Mouse (Mus musculus) gastrocnemius, postnatal 4 days (tissue): Measurements from ENCODE around the gene Mtx1. TPM values are rescaled to one million over a fixed set of nuclear protein-coding genes. Genes with fewer than 3 reads are reported as not detected.
"Not testable (repeated sequence)": the region's sequence is repeated elsewhere in the genome, so short reads cannot be mapped to it uniquely, and the experiment has no call there.

ENCODE experiments used
- DNase-seq, 2 experiments: peaks; one replicate each; pipeline ENCODE4 v3.0.0; 2021 to 2022; ENCODE audit warnings: low spot score in 2 of 2, mixed read lengths in 2 of 2
- total RNA-seq, 2 experiments: library from RNA; stranded (reverse); gene quantifications; 2 replicates each; pipeline ENCODE4 v1.2.3; 2021

Mtx1 gene
- total RNA-seq, 2 experiments from 2014 or later, result 80.7 to 95.1 TPM

DNA sequence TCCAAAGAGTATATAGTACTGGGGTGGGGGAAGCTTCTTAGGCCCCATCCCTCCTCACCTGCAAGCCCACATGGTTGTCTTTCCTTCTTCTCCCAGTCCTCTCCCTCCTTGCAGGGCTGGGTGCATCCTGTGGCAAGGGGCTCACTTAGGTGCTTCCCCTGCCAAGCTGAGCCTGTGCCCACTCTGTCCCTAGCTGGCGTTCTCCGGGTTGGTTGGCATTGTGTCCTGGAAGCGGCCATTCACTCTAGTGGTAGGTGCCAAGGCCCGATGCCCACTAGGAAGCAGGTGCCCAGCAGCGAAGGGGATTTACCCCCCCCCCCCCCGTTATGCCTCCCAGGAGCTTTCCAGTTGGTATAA is 43.0 kb downstream of the Mtx1 start:
- no peak for DNase-seq

DNA sequence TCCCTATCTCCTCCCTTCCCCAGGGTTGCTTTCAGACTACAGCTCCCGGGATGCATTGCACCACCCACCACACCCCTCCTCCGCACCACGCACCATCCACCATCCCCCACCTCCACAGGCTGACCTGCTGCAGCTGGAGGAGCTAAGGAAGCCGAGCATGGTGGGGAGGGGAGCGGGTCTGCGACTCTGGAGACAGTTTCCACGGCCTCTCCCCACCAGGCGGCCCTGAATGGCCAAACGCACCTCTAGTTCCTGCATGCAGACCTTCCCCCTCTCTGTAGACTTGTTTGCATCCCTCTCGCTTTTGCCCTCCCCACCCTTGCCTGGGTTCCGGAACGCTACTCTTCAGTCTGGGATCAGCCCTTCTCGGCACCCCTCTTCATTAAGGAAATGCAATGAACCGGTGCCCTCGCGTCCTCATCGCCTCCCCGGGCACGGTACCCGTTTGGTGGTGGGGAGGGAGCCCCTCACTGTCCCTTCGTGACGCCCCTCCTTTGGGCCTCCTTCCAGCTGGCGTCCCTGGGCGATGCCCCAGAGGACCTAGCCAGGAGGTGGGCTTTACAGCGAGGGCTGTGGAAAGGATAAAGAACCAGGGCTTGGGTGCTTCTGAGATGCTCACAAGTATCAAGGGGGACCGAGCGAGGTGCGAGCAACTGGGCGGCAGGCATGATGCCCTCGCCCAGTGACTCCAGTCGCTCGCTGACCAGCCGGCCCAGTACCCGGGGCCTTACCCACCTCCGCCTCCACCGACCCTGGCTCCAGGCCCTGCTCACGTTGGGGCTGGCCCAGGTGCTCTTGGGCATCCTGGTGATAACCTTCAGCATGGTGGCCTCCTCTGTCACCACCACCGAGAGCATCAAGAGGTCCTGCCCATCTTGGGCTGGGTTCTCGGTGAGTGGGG is 43.6 kb downstream of the Mtx1 start, which contains the start of gene Fam189b:
TSS of gene Fam189b (plus strand) at position 86 of the 901 bp plus-strand sequence.
- DNase-seq, result peak; percentile 72 to 85

DNA sequence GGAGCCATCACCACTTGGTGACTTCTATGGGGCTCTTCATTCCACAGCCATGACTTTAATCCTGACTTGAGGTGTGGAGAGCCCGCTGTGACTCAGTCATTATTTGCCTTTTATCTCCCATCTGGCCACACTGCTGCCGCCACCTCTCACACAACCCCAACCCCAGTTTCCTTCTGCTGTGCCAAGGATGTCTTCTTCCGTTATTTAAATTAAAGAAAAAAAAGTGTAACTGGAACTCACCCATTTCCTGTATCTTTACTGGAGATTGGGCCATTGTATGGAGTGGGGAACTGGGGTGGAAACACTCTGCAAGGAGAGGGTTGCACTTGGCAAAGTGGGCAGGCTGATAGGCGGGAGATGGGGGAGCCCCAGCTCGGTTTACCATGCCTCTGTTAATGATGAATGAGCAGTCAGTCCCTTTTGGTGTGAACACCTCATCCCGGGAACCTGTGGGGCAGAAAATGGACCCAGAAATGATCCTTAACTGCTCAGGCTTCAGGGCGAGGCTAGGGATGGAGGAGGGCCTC is 44.3 kb downstream of the Mtx1 start:
- DNase-seq, result no peak

DNA sequence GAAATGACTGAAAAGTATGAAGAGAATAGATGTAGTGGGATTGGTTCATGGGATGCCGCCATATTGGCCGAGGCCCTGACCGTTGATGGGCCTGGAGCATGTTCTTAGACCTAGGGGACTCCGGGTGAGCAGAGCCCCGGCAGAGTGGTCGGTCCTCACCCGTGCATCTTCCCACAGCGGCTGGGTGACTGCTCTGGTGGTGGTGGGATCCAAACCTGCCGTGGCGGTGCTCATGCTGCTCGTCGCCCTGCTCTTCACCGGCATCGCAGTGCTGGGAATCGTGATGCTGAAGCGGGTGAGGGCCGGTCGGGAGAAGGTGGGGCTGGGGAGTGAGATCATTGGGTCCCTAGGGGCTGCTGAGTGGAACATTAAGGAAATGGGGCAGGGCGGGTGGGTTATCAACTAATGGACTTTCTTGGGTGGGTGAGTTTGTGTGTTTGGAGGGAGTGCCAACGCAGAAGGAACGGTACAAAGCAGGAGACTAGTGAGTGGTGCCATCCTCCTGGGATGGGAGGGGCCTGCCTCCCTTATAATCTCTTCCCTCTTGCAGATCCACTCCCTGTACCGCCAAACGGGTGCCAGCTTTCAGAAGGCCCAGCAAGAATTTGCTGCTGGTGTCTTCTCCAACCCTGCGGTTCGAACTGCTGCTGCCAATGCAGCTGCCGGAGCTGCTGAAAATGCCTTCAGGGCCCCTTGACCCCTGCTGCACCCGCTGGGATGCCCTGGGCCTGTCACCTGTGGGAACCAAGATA is 45.0 kb downstream of the Mtx1 start:
- DNase-seq, result no peak

DNA sequence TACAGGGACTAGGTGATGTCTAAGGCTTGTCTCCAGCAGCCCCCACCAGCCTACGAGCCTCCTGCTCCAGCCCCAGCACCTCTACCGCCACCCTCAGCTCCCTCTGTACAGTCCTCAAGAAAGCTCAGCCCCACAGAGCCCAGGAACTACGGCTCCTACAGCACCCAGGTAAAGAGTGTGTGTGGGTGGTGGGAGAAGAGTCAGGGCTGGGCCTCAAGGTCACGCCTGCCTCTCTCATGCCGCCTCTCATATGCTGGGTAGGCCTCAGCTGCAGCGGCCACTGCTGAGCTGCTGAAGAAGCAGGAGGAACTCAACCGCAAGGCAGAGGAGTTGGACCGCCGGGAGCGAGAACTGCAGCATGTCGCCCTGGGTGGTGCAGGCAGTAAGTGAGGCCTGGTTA is 47.8 kb downstream of the Mtx1 start:
- DNase-seq, result no peak

DNA sequence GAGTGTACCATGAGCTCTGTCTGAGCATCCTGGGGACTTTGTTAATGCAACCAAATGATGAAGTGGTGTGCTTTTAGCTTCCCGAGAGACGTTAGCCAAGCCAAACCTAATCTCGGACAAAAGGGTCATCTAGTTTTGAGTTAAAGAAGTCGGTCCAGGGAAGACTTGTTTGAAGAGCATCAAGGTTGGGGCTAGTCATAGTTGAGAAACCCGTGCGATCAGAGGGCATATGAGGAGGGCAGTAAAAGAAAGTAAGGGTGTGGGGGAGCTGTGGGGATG is 48.8 kb downstream of the Mtx1 start:
- DNase-seq, result no peak

DNA sequence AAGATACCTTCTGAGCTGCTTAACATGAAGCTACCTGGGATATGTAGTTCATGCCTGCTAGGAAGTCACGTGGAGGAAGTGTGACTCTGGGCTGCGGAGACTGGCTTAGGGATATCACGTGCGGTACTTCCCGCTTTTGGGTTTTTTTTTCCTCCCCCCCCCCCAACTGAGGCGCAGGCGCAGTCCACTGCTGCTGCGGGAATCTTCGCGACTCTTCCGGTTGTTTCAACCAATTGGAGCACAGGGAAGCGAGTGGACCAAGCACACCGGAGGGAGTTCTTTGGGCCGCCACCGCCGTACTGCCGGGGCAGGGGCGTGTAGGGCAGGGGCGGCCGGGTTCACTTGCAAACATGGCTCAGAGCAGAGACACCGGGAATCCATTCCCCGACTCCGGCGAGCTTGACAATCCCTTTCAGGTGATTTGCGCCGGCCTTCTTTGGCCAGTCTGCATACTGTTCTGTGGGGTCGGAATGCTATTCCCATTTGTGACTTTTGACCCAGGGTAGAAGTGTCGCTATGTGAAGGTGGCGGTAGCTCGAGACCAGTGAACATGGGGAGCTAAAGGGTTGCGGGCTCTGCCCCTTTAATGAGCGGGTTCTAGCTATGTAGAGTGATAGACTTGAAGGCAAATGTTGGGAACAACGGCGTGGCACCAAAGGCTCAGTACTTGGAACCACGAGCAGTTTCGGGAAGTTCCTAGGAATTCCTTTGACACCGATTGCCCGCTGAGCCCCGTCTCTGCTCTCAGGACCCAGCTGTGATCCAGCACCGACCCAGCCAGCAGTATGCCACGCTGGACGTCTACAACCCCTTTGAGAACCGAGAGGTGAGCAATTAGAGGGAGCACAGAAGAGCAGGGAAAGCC is 49.4 kb downstream of the Mtx1 start, which contains the start of gene Scamp3:
TSS of gene Scamp3 (plus strand) at position 232 of the 865 bp plus-strand sequence.
- peak; percentile 67 to 78 for DNase-seq

DNA sequence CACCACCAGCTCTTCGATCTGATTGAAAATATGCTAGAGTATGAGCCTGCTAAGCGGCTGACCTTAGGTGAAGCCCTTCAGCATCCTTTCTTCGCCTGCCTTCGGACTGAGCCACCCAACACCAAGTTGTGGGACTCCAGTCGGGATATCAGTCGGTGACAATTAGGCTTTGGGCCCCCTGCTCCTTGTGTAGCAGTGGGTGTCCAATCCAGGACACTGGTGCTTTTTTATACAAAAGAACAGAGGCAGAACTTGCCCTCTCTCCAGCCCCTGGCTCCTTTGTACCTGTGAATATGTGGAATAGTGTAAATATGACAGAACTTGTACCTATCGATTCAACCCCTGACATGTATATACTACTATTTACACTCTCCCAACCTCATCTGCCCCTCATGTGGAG is 50.5 kb downstream of the Mtx1 start:
- no peak for DNase-seq

DNA sequence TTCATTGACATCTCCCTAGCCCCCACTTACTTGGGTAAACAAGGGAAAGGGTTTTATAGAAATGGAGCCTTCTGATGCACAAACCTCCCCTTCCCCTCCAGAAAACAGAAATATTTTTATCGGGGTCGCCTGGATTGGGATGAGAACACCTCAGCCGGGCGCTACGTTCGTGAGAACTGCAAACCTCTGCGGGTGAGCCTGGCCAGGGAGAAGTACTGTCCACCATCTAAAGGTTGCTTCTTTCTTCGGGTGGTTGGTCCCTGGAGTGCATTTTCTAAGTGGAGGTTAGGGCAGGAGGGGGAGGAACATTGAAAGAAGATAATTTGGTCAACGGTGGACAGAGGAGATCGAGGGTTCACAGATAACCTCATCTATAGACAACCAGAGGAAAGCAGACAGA is 51.3 kb downstream of the Mtx1 start:
- no peak for DNase-seq

DNA sequence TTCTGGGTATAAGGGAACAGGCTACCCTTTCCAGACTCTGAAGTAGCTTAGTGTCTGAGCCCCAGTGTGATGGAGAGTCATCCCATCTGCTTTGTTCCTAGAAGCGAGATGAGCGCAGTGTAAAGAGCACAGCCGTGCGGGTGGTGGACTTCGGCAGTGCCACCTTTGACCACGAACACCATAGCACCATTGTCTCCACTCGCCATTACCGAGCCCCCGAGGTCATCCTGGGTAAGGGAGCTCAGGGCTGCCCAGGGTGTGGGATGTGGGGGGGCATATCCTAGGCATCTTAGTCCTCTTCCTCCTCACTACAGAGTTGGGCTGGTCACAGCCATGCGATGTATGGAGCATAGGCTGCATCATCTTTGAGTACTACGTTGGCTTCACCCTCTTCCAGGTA is 52.0 kb downstream of the Mtx1 start:
- DNase-seq, result no peak

DNA sequence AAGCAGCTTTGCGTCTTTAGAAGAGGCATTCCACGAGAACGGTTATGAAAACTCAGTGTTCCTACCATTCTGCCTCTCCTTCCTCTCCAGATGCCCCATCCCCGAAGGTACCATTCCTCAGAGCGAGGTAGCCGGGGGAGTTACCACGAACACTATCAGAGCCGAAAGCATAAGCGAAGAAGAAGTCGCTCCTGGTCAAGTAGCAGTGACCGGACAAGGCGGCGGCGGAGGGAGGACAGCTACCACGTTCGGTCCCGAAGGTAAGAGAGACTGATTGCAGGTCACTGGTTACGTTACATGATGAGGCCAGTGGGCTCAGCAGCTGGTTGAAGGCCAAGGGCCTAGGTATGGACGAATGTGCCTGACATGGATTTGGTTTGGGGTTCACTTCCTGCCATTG is 59.9 kb downstream of the Mtx1 start:
- DNase-seq, result no peak

DNA sequence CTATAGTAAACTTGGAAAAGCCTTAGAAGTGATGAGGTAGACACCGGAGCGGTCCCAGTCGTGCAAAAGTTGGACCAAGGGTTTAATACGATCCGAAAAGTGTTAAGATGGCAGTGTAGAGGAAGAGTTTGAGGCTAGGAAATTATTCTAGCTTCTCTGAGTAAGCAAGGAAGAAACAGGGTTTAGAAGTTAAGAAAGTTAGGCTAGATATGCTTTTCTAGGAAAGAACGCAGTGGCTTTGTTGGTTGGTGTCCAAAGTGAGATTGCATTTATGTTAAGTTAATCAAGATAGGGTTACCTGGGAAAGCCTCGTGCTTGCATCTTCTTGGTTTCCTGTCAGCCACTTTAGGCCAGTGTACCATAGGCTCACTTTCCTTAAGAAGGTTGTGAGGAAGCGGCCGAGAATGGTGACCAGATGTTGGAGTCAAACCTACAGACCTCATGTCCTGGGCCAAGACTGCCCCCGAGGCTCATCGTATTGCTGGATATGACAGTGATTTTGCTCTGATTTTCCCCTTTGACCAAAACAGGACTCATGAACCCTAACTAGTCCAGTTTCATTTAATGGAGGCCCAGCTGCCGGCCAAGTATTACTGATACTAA is 61.5 kb downstream of the Mtx1 start:
- no peak for DNase-seq

DNA sequence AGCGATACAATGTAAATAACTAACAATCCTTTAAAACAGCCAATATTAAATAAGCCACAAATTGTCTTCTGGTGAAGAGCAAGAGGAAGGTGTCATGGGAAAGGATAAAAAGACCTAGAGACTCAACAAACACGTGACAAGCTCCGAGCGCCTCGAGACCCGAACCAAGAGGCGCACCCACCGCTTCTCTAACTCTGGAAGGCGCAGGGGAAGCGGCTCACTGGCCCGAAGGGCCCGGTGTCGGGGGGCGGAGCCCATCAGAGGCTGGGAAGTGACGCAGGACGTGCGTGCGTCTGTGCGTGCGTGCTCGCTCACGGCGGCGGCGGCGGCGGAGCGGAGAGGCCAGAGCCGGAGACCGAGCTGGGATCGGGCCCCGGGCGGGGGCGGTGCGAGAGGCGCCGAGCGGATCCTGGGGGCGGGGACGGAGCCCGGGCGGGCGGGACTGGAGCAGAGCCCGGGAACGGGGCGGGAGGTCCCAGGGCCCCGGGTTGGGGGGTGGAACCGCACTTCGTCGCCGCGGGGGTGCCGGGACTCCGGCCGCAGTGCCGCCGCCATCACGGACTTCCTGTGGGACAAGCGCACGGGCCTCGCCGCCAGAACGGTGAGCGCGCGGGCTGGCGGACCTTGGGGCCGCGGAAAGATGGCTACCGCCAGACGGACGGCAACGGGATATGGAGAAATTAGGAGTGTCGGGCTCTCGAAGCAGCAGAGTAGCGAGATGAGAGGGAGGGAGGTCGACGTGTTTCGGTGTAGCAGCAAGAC is 62.2 kb downstream of the Mtx1 start, which contains the start of gene Clk2:
TSS of gene Clk2 (plus strand) at position 290 of the 762 bp plus-strand sequence.
- DNase-seq, result peak; percentile 85 to 94

DNA sequence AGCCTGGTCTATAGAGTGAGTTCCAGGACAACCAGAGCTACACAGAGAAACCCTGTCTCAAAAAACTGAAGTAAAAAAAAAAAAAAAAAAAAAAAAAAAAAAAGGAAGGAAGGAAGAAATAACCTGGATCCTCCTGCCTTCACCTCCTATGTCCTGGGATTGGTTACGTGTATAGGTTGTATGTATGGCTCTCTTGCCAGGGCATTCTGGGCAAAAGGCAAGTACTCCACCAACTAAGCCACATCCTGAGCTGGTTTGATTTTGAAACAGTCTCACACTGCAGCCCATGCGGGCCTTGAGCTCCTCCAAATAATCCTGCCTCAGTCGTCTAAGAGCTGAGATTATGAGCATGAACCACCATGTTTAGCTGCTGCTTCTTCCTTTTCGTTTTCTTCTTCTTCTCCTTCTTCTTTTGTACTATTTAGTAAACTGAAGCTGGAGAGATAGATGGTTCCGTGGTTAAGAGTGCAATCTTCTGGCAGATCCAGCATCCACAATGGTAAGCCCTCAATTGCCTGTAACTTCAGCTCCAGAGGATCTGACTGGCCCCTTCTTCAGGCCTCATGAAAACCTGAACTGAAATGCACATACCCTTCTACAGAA is 63.1 kb downstream of the Mtx1 start:
- DNase-seq, result no peak

DNA sequence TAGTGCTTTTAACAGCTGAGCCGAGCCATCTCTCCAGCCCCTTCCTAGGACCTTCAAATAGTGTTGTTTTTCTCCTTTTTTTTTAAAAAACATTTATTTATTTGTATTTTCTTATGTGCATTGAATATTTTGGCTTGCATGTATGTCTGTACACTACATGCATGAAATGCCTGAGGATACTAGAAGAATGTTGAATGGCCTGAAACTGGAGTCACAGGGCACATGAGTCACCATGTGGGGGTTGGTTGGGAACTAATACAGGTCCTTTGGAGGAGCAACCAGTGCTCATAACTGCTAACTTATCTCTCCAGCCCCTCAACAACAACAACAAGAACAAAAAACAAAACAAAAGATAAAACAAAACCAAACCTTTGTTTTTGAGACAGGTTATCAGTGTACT is 63.8 kb downstream of the Mtx1 start:
- no peak for DNase-seq

DNA sequence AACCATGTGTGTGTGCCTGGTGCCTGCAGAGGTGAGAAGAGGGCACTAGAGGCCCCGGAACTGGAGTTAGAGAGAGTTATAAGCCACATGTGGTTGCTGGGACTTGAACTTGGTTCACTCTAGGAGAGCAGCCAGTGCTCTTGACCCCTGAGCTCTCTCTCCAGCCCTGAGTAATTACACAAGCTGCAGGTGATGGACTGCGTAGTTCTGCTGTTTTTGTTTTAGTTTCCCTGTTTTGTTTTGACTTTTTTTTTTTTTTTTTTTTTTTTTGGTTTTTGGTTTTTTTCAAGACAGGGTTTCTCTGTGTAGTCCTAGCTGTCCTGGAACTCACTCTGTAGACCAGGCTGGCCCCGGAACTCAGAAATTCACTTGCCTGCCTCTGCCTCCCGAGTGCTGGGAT is 65.1 kb downstream of the Mtx1 start:
- DNase-seq, result no peak

DNA sequence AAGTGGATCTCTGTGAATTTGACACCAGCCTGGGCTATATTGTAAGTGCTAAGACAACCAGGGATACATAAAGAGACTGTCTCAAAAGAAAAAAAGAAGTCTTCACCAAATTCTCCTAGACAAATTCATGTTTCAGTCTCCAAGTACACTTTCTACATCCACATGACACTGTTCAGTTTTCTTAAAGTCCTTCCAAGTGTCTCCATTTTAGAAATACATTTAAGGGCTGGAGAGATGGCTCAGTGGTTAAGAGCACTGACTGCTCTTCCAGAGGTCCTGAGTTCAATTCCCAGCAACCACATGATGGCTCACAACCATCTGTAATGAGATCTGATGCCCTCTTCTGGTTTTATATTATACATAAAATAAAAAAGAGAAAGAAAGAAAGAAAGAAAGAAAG is 65.7 kb downstream of the Mtx1 start:
- not testable (repeated sequence) for DNase-seq

DNA sequence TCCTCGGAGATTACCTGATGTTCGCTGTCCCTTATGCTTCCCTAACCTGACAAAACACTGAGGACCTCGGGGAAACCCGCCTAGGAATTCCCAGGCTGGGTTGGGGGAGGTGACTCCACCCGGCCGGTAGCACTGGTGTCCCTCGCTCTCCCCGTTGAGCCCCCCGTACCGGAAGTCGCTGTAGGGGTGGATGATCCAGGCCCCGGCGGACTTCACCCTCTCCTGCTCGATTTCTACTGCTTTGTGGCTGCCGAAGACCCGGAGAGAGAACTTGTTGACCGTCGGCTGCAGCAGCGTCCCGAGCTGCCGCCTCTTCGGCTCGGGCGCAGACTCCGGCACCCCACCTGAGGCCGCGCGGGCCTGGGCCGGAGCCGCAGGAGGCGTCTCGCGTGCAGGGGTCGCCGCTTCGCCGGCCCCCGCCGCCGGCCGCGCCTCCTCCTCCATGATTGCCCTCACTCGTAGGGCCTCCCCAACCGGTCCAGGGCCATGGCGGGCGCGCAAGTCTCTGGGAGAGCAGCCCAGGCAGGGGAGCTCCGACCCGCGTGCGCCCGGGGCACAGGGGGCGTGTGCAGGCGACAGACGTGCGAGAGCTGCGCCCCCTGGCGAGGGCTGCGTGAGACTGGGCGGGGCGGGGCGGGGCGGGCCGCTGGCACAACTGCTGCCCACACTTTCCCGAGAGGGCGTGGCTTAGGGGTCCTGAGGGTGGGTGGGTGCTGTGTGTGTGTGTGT is 67.1 kb downstream of the Mtx1 start, which contains the start of gene Hcn3:
TSS of gene Hcn3 (minus strand) at position 581 of the 729 bp plus-strand sequence.
- DNase-seq, result peak; percentile 42 to 73

DNA sequence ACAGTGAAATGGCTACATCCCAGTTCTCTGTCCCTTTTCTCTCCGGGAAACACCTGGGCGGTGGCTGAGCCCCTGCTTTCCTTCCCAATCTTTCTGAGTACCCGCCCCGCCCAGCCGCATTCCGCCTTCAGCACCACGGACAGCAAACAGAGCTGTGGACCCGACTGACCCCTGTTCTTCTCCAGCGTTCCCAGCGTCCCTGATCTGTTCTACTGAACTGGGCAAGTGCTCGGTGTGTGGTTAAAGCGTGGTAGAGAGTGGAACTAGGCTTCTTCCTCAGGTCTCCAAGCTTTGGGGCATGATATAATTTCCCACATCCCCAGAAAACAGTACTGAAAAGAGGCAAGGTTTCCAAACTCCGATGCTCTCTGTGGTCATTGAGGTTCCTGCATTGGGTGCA is 67.7 kb downstream of the Mtx1 start:
- peak in 1 of 2 experiments; percentile 63 for DNase-seq
